Mouse (Mus musculus) ES-Bruce4 (cell line): Measurements from ENCODE around the gene Pus7l. TPM values are rescaled to one million over a fixed set of nuclear protein-coding genes. Genes with fewer than 3 reads are reported as not detected.

Experiments
- H3K27ac ChIP-seq: 2 replicates; pipeline ENCODE4 v1.5.1; 2012; ENCODE audit warnings: low read length, inconsistent platforms; ENCODE audit not compliant: insufficient read depth
- H3K27me3 ChIP-seq: 2 replicates; pipeline ENCODE4 v1.6.1; 2012; ENCODE audit warnings: mild to moderate bottlenecking, low read length, inconsistent platforms; ENCODE audit not compliant: control insufficient read depth, poor library complexity, insufficient read depth, severe bottlenecking
- H3K36me3 ChIP-seq: 2 replicates; pipeline ENCODE4 v1.6.1; 2012; ENCODE audit warnings: inconsistent platforms, mild to moderate bottlenecking, low read length, moderate library complexity; ENCODE audit not compliant: control insufficient read depth, poor library complexity, insufficient read depth, severe bottlenecking
- H3K4me1 ChIP-seq: one replicate; pipeline ENCODE4 v1.8.1; 2011; ENCODE audit warnings: low read length; ENCODE audit not compliant: control insufficient read depth, insufficient read depth
- H3K4me3 ChIP-seq: 2 replicates; pipeline ENCODE4 v1.5.1; 2011; ENCODE audit warnings: low read depth, mild to moderate bottlenecking, low read length
- H3K9ac ChIP-seq: 2 replicates; pipeline ENCODE4 v1.6.1; 2012; ENCODE audit warnings: low read depth, mild to moderate bottlenecking, inconsistent platforms; ENCODE audit not compliant: poor library complexity, severe bottlenecking
- H3K9me3 ChIP-seq: replicated peaks from 2 replicates; pipeline ENCODE4 v1.6.1; 2012; ENCODE audit warnings: mild to moderate bottlenecking, low read length, inconsistent platforms; ENCODE audit not compliant: control insufficient read depth, poor library complexity, insufficient read depth, severe bottlenecking
- CTCF ChIP-seq: IDR thresholded peaks from one replicate; pipeline ENCODE4 v1.8.1; 2011; ENCODE audit warnings: low read depth, low read length
- EP300 ChIP-seq: IDR thresholded peaks from 2 replicates; pipeline ENCODE4 v1.6.1; 2011; ENCODE audit warnings: low read depth, low read length; ENCODE audit not compliant: insufficient read depth
- POLR2A ChIP-seq: IDR thresholded peaks from one replicate; pipeline ENCODE4 v1.8.1; 2011; ENCODE audit warnings: low read length; ENCODE audit not compliant: insufficient read depth
- polyA plus RNA-seq: library from polyadenylated mRNA; stranded (reverse); fragments of >200 nt; gene quantifications from 2 replicates; pipeline ENCODE4 v1.2.4, GENCODE M21; 2011; ENCODE audit warnings: low read depth; ENCODE audit not compliant: missing spikeins, insufficient read depth, insufficient read length

Pus7l gene
- polyA plus RNA-seq, 1 experiment, result 7.3 TPM

GRCm38 (mm10) chr15:94568496-94569182, 25.3 kb upstream of the Pus7l start:
- TF ChIP-seq EP300 (no peak), CTCF (no peak), POLR2A (no peak)
- Histone ChIP-seq H3K27ac (no peak overlapping the region), H3K27me3 (no peaks in the 10 kb centered on the region), H3K4me1 (no peaks in the 10 kb centered on the region), H3K36me3 (no peaks in the 10 kb centered on the region), H3K9ac (no peak overlapping the region), H3K9me3 (peaks cover 5% of the 10 kb centered on the region), H3K4me3 (no peak overlapping the region)

GRCm38 (mm10) chr15:94565854-94566253, 22.5 kb upstream of the Pus7l start:
- Histone ChIP-seq H3K4me1 (peaks cover 3% of the 10 kb centered on the region), H3K9me3 (peaks cover 5% of the 10 kb centered on the region), H3K4me3 (peak overlapping the region; percentile 57), H3K9ac (peak overlapping the region; percentile 14; the same call in 1 of the 2 replicates), H3K27me3 (no peaks in the 10 kb centered on the region), H3K27ac (no peak overlapping the region), H3K36me3 (no peaks in the 10 kb centered on the region)
- no peak for TF ChIP-seq EP300
- peak; percentile 78 for TF ChIP-seq POLR2A
- no peak for TF ChIP-seq CTCF

- Histone ChIP-seq H3K36me3 (no peaks in the 10 kb centered on the region), H3K27ac (no peak overlapping the region), H3K9me3 (peaks cover 3% of the 10 kb centered on the region), H3K4me1 (peaks cover 3% of the 10 kb centered on the region), H3K4me3 (no peak overlapping the region), H3K27me3 (no peaks in the 10 kb centered on the region), H3K9ac (no peak overlapping the region)
- TF ChIP-seq CTCF (no peak), EP300 (no peak), POLR2A (no peak)
These were observed 21.6 kb upstream of the Pus7l start for GRCm38 (mm10) chr15:94564909-94565308.

GRCm38 (mm10) chr15:94558895-94559656, 15.7 kb upstream of the Pus7l start:
- Histone ChIP-seq H3K27ac (no peak overlapping the region), H3K27me3 (no peaks in the 10 kb centered on the region), H3K4me3 (no peak overlapping the region), H3K36me3 (no peaks in the 10 kb centered on the region), H3K4me1 (peaks cover 3% of the 10 kb centered on the region), H3K9ac (no peak overlapping the region), H3K9me3 (no peaks in the 10 kb centered on the region)
- TF ChIP-seq POLR2A (no peak), EP300 (no peak), CTCF (no peak)

GRCm38 (mm10) chr15:94557442-94557841, 14.1 kb upstream of the Pus7l start:
- Histone ChIP-seq H3K4me3 (no peak overlapping the region), H3K36me3 (no peaks in the 10 kb centered on the region), H3K9me3 (no peaks in the 10 kb centered on the region), H3K27me3 (no peaks in the 10 kb centered on the region), H3K27ac (no peak overlapping the region), H3K9ac (no peak overlapping the region), H3K4me1 (peaks cover 3% of the 10 kb centered on the region)
- TF ChIP-seq EP300 (no peak), CTCF (peak; percentile 84)

- no peaks in the 10 kb centered on the region for H3K27me3 ChIP-seq
- H3K27ac ChIP-seq, result no peak overlapping the region
- no peak overlapping the region for H3K4me3 ChIP-seq
- no peaks in the 10 kb centered on the region for H3K36me3 ChIP-seq
- no peak overlapping the region for H3K9ac ChIP-seq
- no peak for TF ChIP-seq CTCF
- TF ChIP-seq POLR2A, result no peak
- no peak for TF ChIP-seq EP300
- H3K4me1 ChIP-seq, result no peaks in the 10 kb centered on the region
- H3K9me3 ChIP-seq, result peaks cover 3% of the 10 kb centered on the region; the same call in 1 of the 2 replicates
These were observed 10.2 kb upstream of the Pus7l start for GRCm38 (mm10) chr15:94553536-94553935.
